Mouse (Mus musculus): ENCODE data around the gene Stpg3. TPM values are rescaled to one million over a fixed set of nuclear protein-coding genes. Genes with fewer than 3 reads are reported as not detected.
A peak's percentile ranks its signal among the peaks of the same experiment; 100 is the strongest.

Gene Stpg3
- total and polyA plus RNA-seq, 3 experiments = not detected

DNA sequence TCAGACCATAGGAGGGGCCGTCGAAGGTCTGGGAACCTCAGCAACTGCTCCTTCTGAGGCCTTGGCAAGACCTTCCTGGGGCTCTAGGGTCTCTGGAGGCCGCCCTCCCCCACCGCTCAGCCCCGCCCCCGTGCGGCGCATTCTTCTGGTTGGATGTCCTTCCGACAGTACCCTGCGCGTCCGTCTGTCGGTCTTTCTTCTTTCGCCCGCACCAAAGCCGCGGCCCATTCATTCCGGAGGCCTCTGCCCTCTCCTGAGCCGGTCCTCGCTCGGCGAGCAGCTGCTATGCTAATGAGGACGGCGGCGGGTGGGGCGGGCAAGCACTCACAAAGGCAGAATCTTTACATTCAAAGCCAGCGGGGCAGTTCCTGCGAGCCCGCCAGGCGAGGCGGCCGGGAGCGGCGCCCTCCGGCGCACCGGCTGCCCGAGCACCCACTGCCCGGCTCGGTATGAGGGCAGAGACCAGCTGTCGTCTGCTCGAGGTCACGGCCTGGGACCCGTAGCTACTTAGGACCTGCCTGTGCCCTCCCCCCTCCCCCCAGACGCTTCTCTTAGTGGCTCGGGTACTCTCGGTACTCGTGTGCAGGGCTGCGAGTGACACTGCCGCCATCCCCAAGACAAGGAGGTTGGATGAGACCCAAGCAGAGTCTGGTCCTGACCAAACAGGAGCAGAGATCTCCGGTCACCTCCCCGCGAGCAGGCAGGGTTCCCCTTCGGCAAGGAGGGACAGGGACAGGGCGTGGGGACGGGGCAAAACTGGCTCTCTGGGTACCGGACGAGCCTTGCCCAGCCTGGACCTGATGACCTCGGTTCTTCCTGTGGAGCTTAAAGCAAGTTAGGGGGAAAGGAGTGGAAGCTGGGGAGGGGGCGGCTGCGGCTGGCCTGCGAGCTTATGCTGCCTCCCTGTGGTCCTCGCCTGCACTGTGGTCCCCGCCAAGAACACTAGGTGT is 28.5 kb downstream of the Stpg3 start (continued):
- peak; percentile 70; the same call in 1 of the 2 replicates for TF ChIP-seq UBTF (IDR thresholded peaks at IDR 0.05; ENCODE audit: low read depth, low read length)

DNA sequence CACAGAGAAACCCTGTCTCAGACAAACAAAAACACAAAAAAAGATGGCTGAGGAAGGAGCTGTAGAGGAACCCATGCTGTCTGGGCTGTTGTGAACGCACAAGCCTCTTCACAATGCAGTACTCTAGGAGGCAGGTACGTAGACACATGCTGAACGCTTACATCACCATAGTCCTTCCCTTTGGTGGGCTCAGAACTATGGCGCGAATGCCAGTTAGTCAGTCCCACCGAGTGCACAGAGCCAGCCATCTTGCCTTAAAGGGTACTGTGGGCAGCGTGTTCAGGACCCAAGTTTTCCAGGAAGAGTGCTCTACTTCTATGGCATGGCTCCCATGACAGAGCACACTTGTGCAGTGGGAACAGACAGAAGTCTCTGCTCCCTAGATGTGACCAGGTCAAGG is 29.9 kb downstream of the Stpg3 start:
- no peaks in the 10 kb centered on the region for H3K79me2 ChIP-seq (replicated peaks; ENCODE audit: control insufficient read depth, extremely low read depth, insufficient read depth, poor library complexity, severe bottlenecking)
- dilution Hi-C loops (cut with MboI; ENCODE audit: extremely low pct_ligation_motif_present, extremely low pct_unique_long_range_greater_than_20kb, low sequenced_read_pairs) (no loop called here), in situ Hi-C loops (cut with MboI; ENCODE audit: low pct_ligation_motif_present, low pct_unique_long_range_greater_than_20kb, low sequenced_read_pairs) (no loop called here)
- no peak overlapping the region for H3K27ac ChIP-seq (ENCODE audit: insufficient read depth, low read depth)
- H3K4me1 ChIP-seq (ENCODE audit: control insufficient read depth in 1 of 2, insufficient read depth in 2 of 2) = peaks cover 19 to 43% of the 10 kb centered on the region in 2 experiments
- peaks cover 11% of the 10 kb centered on the region for H3K9me3 ChIP-seq (replicated peaks; ENCODE audit: low read length)
- H3K27me3 ChIP-seq (replicated peaks) = peaks cover 61% of the 10 kb centered on the region
- no peak overlapping the region for H3K4me3 ChIP-seq (replicated peaks in 1 of 3; ENCODE audit: low read depth in 2 of 3, low read length in 2 of 3, poor library complexity in 1 of 3)
- no peak overlapping the region for H3K9ac ChIP-seq (ENCODE audit: insufficient read depth, low read depth)
- no peak for DNase-seq (ENCODE audit: extremely low read depth)
- no peak overlapping the region for H3K4me2 ChIP-seq (ENCODE audit: insufficient read depth, low read depth, poor library complexity, severe bottlenecking)
- no peaks in the 10 kb centered on the region for H3K36me3 ChIP-seq (replicated peaks in 1 of 2; ENCODE audit: control insufficient read depth in 1 of 2, insufficient read depth in 1 of 2, low read length in 1 of 2)
- TF ChIP-seq USF2 (conservative IDR thresholded peaks at IDR 0.05; ENCODE audit: low read depth, low read length) = no peak
- no peak for TF ChIP-seq SIN3A (IDR thresholded peaks at IDR 0.05; ENCODE audit: low read length)
- TF ChIP-seq GABPA (IDR thresholded peaks at IDR 0.05; ENCODE audit: insufficient replicate concordance, low read depth, low read length) = no peak
- no peak for TF ChIP-seq TBP (conservative IDR thresholded peaks at IDR 0.05; ENCODE audit: low read depth, low read length)
- no peak for TF ChIP-seq MAZ (IDR thresholded peaks at IDR 0.05; ENCODE audit: low read depth, low read length)
- TF ChIP-seq E2F4 (IDR thresholded peaks at IDR 0.05; ENCODE audit: insufficient replicate concordance, low read depth, low read length) = no peak
- TF ChIP-seq IRF4 (IDR thresholded peaks at IDR 0.05; ENCODE audit: low read depth, low read length) = no peak
- TF ChIP-seq MAX (IDR thresholded peaks at IDR 0.05; ENCODE audit: low read length) = no peak
- TF ChIP-seq HCFC1 (IDR thresholded peaks at IDR 0.05; ENCODE audit: low read depth, low read length) = no peak
- TF ChIP-seq EP300 (IDR thresholded peaks at IDR 0.05; ENCODE audit: low read length) = no peak
- no peak for TF ChIP-seq CHD1 (IDR thresholded peaks at IDR 0.05; ENCODE audit: low read depth, low read length)
- no peak for TF ChIP-seq CHD2 (IDR thresholded peaks at IDR 0.05; ENCODE audit: low read length)
- no peak for TF ChIP-seq TCF12 (IDR thresholded peaks at IDR 0.05; ENCODE audit: low read depth, low read length)
- no peak for TF ChIP-seq MAFK (IDR thresholded peaks at IDR 0.05; ENCODE audit: insufficient replicate concordance, low read length)
- TF ChIP-seq ZMIZ1 (IDR thresholded peaks at IDR 0.05; ENCODE audit: low read depth, low read length) = no peak
- TF ChIP-seq ELF1 (IDR thresholded peaks at IDR 0.05; ENCODE audit: low read depth, low read length) = no peak
- no peak for TF ChIP-seq UBTF (IDR thresholded peaks at IDR 0.05; ENCODE audit: low read depth, low read length)
- TF ChIP-seq ZC3H11A (IDR thresholded peaks at IDR 0.05; ENCODE audit: low read depth, low read length) = no peak
- no peak for TF ChIP-seq POLR2A (IDR thresholded peaks at IDR 0.05; ENCODE audit: low read depth, low read length)
